Mouse (Mus musculus) heart, adult 18-20 months (tissue): ENCODE data around the gene Pcolce2. TPM values are rescaled to one million over a fixed set of nuclear protein-coding genes. Genes with fewer than 3 reads are reported as not detected.
A peak's percentile ranks its signal among the peaks of the same experiment; 100 is the strongest.

Source experiments
- DNase-seq, 2 experiments: peaks; one replicate each; pipeline ENCODE4 v3.0.0; 2021 to 2022; ENCODE audit warnings: mixed read lengths in 1 of 2
- total RNA-seq, 2 experiments: library from RNA; stranded (reverse); gene quantifications; 2 replicates each; pipeline ENCODE4 v1.2.3; 2021

Gene Pcolce2
- total RNA-seq, 2 experiments from 2014 or later = 27.9 to 30.7 TPM

- DNase-seq = peak; percentile 33 to 41
These were observed 17.0 kb downstream of the Pcolce2 start for GRCm38 (mm10) chr9:95654356-95654755.

- peak; percentile 72 to 75 for DNase-seq
These were observed 20.5 kb downstream of the Pcolce2 start for GRCm38 (mm10) chr9:95657941-95658340.

GRCm38 (mm10) chr9:95664290-95664989, 27.0 kb downstream of the Pcolce2 start:
- DNase-seq = peak in 1 of 2 experiments; percentile 33

DNA sequence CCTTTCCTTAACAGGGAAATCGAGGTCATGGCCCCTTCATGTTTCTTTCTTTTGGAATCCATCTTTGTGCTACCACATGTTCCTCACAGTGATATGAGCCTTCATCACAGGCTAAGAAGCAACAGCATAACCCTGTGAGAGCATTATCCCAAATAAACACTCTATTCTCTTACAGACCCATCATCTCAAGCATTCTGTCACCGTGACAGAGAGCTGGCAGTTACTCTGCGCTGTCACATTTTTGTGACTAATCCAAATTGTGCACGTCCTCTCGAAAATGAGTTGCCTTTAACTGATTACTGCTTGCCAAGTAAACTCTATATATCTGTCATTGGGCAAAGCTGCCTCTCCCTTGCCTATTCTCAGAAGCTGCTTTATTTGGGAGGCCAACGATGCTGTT, 28.4 kb downstream of the Pcolce2 start:
- DNase-seq = peak; percentile 62 to 74

DNA sequence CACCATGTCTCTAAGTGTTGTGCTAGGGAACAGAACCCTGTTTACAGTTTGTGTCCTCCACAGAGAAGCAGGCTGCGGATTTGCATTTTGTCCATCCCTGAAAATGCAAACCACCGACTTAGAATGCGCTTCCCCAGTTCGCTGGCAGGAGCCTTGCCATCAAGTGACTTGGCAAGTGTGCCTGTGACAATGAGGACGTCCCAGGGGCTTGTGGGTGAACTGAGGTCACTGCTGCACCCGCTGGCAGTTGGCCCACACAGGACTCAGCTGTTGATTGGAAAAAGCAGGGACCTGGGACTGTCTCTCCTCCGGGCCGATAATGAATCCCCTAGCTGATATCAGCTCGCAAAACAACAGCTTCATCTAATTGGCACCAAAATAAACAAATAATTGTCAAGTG, 30.4 kb downstream of the Pcolce2 start:
- DNase-seq = peak; percentile 89 to 91

DNA sequence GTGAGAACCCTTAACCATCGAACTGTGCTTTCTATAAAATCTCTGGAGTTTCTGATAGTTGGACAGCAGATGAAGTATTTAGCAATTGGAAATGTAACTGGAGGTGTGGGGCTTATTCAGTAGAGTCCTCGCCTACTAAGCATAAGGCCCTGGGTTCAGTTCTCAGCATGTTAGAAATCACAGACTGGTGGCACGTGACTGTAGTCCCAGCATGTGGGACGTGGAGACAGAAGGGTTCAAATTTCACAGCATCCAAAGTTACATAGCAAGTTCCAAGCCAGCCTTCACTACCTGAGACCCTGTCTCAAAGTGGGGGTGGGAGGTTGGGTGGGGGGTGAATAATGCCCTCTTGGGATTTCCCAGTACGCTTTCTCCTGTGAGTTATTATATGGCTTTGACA, 30.9 kb downstream of the Pcolce2 start:
- no peak for DNase-seq

DNA sequence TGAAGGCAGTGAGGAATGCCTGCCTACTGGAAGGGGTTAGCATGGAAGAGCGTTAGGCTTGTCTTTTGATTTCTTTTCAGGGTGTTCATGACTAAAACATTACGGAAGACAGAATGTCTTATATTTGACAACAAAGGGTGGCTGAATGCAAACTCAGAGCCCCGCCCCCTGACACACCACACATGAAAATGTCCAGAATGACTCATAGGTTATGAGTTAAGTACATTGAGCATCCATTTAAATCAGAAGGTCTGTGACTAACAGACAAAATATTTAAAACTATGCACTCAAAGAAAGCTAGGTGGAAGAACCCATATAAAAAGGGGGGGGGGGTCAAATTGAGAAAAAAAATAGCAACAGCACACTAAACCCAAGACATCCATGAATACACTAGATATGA, 34.9 kb downstream of the Pcolce2 start:
- DNase-seq = no peak

- DNase-seq = no peak
These were observed 35.4 kb downstream of the Pcolce2 start for GRCm38 (mm10) chr9:95672760-95673159.

DNA sequence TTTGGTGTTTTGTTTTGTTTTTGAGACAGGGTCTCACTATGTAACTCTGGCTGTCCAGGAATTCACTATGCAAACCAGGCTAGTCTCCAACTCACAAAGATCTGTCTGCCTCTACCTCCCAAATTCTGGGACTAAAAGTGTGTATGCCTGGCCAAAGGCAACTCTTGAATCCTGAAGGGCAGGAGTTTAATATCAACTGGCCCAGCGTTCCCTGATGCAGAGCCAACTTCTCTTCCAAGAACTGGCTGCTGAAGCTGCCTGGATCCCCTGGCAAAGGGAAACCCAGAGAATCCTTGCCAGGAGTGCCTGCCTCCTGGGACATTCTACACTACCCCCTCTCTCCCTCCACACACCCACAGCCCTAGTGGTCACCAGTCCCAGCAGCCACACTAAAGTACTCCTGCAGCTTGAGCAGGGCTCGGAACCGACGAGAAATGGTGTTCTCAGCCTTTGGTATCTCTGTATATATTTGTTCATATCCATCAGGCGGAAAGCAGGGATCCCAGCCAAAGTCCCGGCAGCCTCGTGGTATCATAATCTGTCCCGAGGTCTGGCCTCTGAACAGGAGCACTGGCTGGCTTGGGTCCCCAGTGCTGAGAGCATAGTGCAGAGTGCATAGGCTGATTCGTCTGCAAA, 37.8 kb downstream of the Pcolce2 start:
- DNase-seq = peak; percentile 90 to 91

DNA sequence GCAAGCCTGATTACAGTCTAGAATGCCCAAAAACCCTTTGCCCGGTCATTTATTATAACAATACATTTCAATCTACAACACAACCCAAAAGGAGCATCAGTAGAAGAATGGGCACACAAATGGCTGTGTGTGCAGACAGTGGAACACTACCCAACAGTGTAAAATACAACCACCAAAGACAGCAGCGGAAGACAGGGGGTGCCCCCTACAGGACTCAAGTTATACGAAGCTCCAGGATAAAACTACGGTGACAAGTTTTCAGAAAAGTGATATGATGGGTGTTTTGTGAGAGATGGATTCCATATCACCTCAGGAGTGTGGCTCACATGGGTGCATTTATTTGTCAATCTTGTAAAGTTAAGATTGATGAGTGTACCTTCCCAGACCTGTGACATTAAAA, 38.6 kb downstream of the Pcolce2 start:
- DNase-seq = peak in 1 of 2 experiments; percentile 28

GRCm38 (mm10) chr9:95679966-95680365, 42.6 kb downstream of the Pcolce2 start:
- DNase-seq = no peak

- no peak for DNase-seq
These were observed 43.3 kb downstream of the Pcolce2 start for GRCm38 (mm10) chr9:95680691-95681090.

GRCm38 (mm10) chr9:95685660-95686440, 48.4 kb downstream of the Pcolce2 start:
- DNase-seq = no peak

DNA sequence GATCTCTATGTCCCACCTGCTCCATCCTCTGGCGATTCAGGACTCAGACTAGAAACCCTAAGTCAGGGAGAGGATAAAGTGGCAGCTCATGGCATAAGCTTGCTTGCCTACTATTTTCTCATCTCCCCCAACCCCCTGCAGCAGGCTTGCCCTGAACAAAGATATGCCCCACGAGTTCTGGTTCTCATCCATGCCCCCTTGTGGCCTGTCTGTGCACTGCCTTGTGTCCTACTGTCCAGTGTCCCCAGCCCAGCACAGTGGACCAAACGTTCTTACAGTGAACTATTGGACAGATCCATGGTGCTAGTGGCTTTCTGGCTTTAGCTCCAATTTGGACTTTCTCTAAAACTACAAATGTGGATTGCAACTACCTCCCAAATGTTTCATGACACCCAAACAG, 50.7 kb downstream of the Pcolce2 start:
- peak; percentile 24 to 73 for DNase-seq

DNA sequence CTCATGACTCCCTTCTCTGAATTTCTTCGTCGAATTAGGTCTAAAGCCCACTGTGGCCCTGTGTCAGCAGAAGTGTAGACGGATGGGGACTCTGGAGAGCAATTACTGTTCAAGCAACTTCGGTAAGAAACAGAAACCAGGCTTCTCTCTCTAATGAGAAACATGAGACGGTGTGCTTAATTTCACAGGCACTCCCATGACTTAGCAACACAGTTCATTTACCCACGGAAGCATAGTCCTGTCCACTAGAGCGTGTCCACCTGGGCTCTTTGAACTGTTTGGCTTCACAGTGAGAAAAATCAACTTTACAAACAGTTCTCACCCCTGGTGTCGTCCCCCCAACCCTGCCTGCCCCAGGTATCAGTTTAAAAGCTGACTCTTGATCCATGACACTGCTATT, 55.4 kb downstream of the Pcolce2 start:
- DNase-seq = no peak

DNA sequence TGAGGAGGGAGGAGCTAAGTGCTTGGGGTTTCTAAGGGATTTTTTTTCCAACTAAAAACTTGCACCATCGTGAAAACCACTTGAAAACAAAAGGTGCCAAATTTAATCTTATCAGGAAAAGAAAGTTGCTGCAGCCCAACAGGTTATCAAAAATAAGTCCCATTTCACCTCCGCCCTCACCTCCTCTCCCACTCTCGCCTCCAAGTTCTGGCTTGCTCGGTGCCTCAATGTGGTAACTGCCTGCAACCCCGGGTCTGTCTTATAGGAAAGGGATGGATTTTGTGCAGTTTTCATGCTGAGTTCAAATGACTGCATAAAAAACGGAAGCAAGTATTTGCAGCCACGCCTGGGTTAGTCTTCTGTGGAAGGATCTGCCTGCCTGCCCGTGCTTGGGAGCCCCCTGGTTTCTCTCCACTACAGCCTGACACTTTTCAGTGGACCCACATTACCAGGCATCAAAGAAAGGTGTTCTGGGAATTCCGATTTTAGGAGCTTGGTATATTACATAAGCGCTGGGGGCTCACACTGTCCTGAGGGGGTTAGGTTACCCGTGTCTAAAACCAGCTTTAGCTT, 56.2 kb downstream of the Pcolce2 start:
- no peak for DNase-seq

DNA sequence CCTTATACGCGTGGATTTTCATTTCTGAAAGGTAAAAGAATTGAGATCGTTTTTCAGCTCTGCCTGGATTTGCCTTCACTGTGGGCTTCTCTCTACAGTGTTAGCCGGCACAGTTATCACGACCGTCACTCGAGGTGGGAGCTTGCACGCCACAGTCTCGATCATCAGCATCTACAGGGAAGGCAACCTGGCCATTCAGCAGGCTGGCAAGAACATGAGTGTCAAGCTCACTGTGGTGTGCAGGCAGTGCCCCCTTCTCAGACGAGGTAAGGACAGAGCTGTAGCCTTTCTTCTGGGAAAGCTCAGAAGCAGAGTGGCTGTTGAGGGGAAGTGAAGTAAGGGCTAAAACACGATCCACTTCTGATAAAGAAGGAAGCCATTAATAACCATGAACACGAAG, 57.1 kb downstream of the Pcolce2 start:
- no peak for DNase-seq

DNA sequence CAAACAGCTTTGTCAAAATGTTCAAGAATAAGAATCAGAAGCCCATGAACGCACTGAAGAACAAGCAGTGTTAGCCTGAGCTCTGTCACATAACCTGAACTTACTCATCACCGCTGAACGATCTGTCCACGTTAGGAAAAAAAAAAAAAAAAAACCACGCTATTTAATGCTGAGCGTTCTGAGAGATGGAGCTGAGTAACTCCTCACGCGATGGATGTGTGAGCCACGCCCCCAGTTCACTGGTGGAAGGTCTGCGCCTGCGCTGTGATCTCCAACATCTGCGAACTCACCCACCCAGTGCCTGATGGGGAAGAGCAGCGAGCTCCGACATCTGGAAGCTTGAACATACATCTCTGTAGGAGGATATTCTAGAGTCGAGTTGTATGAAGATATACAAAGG, 57.6 kb downstream of the Pcolce2 start:
- no peak for DNase-seq

- DNase-seq = no peak
These were observed 59.2 kb downstream of the Pcolce2 start for GRCm38 (mm10) chr9:95696581-95696980.

- peak; percentile 18 to 68 for DNase-seq
These were observed 60.4 kb downstream of the Pcolce2 start for GRCm38 (mm10) chr9:95697808-95698207.

- DNase-seq = no peak
These were observed 61.9 kb downstream of the Pcolce2 start for GRCm38 (mm10) chr9:95699273-95699672.

DNA sequence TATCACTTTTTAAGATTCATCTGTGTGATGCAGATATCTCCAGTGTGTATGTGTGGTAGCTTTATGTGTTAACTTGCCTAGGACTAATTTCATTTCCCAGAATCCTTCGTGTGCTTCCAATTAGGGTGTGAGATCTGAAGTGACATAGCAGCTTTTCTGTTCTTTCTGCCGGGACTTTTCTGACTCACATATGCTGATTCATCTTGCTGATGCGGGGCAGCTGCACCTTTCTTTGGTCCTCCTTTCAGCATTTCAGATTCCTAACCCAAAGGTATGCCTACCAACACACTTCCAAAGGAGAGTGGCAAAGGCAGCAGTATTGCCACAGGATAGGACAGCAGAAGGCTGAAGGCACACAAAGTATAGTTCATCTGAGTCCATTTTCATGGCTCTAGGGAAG, 66.7 kb downstream of the Pcolce2 start:
- DNase-seq = no peak

DNA sequence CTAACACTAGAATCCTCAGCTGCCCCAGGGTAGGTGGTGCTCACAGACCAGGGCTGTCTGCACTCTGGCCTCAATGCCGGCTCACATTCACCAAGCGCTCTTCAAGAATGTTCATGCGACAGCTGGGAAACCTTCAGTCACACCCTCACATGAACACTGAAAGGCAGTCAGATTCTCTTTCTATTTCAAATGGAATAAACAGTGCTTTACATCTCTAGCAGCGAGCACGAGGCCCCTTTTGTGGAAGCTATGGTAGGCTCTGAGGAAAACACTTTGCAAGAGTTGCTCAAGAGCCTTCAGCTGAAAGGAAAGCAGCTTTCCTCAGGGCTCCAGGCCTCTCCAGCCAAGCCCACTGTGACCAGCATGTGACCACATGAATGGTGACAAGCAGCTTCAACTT, 68.0 kb downstream of the Pcolce2 start:
- DNase-seq = no peak
